Mouse (Mus musculus) adrenal gland, adult (tissue): ENCODE measurements at regions not wholly inside any gene's neighbourhood (a gene's known extent, or its start where the extent isn't known, plus 50 kb on each side); places are given as distances from the start of the nearest gene placed in this dataset.

Experiments used
- DNase-seq, 2 experiments: peaks; one replicate each; pipeline ENCODE4 v3.0.0; 2022 to 2023; ENCODE audit warnings: low spot score in 1 of 2; ENCODE audit not compliant: inconsistent age in 2 of 2

DNA sequence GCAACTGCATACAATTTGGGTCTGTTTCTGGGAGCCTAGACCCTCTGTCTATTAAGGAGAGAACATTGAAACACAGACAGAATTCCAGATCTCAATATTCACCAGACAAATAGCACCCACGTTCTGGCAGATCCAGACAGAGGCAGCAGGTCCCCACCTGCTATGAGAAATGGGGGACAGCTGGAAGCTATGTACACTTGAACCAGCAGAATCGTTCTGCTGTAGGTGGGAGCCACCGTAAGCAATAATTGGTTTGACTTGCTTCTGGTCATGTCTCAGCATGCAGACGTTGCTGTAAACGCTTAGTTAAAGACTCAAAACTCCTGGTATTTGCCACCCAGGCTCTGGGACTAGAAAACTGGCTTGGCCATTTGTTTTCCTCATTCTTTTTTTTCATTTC is 122.2 kb upstream of the Xylt1 start:
- no peak for DNase-seq

DNA sequence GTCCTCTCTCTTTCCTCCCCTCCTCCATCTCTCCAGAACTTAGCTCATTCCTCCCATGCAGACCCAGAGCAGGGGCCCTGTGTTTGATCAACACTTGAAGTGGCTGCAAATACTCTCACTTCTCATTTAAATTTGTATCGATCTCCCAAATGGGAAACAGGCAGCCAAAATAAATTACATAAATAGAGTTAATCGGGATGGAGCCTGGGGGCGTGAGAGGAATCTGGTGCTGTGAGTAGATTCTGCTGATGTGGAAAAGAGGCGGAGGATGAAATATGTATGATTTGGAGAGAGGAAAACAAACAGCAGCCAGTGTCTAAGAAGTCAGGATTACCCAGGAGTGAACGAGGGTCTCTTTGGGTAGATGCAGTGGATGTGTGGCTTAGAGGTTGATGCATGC is 121.6 kb upstream of the Xylt1 start:
- no peak for DNase-seq

DNA sequence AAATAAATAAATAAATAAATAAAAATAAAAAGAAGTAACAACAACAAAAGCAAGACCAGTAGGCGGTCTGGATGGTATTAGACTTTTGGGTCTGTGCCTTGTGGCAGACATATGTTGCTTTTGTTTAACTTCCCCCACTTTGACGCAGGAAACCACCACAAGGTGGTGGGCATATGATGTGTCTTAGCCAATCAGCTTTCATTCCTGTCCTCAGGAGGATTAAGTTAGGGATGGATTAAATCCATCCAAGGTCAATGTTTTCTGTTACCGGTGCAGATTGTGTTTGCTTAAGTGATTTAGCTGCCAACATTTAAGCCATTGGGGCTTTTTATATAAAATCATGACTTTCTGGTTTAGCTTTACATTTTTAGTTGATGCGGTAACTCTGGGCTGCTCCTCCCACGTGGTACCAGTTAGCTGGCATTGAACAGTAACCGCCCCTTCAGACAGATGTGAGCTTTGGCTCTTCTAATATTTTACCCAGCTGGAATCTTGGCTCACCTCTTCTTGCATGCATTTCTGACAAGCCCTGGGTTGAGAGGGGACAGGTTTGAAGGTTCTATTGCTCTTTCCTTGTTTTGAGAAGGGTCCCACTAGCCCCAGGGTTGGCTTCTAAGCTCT is 121.0 kb upstream of the Xylt1 start:
- no peak for DNase-seq

DNA sequence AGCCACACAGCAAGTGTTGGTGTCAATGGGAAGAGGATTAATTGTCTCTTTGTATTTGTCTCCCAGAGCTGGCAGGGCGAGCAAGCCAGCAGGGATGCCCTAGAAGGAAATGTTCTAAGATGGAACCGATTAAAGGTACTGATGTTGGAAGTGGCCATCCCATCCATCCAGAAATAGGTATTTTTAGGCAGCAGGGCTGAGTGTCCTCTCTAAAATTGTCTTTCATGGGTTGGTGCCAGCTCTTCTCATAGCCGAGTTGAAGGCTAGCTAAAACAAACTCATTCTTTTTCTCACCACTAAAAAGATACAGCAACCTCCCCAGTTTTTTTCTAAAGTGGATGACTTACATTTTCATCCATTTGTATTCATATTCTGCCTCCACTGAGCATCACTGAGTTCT is 120.2 kb upstream of the Xylt1 start:
- DNase-seq = no peak

GRCm38 (mm10) chr7:117263126-117263525 is 117.7 kb upstream of the Xylt1 start:
- no peak for DNase-seq

DNA sequence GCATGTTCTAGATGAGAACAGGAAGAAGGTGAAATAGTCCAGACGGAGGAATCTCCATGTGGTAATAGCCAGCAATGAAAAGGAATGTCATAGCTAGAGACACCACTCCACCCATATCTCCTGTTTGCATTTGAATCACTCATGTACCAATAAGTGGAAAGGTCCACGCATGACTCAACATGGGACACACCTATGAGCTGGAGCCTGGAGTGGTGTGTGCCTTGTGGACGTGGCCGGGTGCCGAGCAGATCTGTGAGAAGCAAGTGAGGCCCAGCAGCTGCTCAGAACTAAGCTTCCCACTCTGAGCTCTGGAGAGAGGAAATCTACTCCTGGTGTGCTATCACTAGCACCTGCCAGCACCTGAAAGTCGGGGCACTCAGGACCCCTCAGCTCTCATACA is 116.4 kb upstream of the Xylt1 start:
- DNase-seq = no peak

GRCm38 (mm10) chr7:117268096-117268495 is 112.7 kb upstream of the Xylt1 start:
- DNase-seq = no peak

DNA sequence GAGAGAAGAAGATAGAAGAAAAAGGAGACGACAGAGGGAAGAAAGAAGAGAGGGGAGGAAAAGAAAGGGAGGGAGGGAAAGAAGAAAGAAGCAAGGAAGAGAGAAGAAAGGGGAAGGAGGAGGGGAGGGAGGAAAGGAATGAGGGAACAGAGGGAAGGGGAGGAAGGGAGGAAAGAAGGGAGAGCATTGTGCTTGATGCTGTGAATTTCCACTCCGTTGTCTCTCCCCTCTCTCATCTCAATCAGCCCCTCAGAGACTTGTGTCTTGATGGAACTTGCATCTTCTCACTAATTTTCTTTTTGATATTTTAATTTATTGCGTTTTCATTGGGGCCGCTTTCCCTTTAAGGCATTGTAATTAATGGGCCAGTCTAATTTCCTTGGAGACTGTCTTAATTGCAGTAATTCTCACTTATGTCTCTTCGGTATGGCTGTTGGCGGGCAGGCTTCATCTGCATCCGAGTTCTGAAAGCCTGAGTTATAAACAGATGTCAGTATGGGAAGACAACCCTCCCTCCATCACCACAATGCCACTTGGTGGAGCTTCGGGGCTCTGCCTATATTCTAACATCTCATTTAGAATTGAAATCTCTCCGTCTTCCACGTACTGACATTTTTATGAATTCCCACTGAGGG is 111.4 kb upstream of the Xylt1 start:
- no peak for DNase-seq

- no peak for DNase-seq
Measured at GRCm38 (mm10) chr7:117278388-117278961, 102.3 kb upstream of the Xylt1 start.

- no peak for DNase-seq
Measured at GRCm38 (mm10) chr7:117282194-117282593, 98.6 kb upstream of the Xylt1 start.

DNA sequence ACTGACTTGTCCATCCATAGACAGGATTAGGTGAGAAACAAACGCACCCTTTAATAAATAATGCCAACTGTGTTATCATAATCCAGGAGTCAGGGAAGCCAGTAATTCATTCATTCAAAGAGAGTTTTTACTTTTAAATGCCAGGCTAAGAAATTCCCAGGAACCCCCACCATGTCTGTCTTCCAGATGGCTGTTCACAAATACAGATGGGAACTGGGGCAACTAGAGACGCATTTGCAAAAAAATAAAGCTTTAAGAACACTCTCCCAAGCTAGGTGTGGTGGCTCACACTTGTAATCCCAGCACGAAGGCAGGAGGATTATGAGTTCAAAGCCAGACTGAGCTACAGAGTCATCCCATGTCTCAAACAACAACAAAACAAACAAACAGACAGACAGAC is 95.6 kb upstream of the Xylt1 start:
- no peak for DNase-seq

- no peak for DNase-seq
Measured at GRCm38 (mm10) chr7:117285985-117286384, 94.8 kb upstream of the Xylt1 start.

DNA sequence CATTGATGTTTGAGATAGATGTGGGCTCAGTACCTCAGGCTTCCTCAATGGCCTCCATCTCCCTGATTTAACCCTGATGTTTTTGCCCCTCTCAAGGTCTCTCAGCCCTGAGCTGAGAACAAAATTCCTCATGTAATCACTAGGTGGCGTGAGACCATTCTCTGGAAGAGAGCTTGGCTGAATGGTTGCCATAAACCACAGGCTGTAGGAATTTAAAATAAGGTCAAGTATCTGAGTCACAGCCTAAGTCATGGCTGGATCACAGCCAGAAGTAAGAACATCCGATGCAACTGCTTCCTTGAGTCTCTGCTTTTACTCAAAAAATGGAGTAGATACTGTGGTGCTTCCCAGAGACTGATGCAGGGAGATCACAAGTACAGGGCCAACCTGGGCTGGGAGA is 77.1 kb upstream of the Xylt1 start:
- DNase-seq = peak; percentile 69 to 83

DNA sequence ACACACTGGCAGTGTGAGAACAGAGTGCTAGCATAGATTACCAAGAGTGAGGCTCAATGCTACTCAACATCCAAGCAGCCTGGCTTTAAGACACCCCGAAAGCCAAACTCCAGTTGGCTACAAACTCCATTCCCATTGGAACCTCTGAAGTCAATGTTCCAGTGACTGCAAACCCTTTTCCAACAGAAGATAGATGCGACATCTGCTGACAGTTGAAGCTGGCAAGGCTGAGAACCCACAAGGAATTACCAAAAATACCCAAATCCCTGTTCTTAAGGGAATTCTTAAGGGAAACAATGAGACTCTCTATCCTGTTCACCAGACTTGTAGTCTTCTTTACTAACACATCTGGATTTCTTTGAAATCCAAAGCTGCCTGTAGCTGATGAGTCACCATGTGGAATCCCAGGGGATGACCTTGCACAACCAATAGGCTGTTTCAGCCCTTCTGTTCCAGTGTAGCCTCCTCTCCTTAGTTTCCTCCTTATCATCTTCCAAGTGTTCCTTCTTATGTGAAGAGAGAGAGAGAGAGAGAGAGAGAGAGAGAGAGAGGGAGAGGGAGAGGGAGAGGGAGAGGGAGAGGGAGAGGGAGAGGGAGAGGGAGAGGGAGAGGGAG is 70.1 kb upstream of the Xylt1 start:
- peak; percentile 45 to 80 for DNase-seq

DNA sequence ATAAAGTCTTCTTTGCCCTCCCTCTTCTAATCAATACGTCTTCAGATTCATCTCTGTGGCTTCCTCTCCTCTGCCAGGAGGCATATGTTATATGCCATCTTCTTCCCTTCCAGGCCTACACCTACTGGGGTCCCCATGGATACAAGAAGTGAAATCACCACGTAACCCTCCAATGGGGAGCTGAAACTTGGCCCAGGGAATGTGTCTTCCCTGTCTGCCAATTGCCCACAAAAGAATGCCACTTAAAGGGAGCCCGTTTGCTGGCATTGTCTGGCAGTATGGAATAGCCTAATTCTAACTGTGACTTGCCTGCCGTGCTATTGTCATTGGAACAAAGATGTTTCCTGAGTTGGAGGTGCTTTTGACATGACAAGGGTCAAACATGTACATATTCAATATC is 69.5 kb upstream of the Xylt1 start:
- DNase-seq = peak in 1 of 2 experiments; percentile 24

DNA sequence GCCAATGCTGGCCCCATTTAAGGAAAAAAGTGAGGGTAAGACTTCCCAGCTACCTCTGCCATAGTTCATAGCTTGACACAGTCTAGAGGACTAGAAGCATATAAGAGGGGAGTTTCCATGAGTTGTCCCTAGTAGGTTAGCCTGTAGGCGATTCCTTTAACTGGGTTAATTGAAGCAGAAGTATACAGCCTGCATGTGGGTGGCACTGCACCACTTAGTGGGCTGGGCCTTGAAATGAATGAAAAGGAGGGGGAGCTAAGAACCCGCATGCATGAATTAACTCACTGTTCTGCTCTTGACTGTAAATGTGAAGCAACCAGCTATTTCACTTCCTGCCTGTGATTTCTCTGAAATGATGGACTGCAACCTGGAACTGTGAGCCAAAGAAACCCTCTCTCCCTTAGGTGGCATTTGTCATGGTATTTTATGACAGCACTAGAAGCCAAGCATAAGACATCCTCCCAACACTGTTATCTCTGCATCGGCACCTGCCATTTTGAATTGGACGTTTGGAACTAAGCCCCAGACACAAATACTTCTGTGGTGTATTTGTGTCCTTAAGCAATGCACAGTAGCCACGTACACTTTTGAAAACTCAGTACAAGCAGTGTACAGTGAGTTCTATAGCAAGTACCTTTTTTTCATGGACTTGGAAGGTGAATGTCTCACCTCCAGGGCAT is 64.5 kb upstream of the Xylt1 start:
- no peak for DNase-seq

DNA sequence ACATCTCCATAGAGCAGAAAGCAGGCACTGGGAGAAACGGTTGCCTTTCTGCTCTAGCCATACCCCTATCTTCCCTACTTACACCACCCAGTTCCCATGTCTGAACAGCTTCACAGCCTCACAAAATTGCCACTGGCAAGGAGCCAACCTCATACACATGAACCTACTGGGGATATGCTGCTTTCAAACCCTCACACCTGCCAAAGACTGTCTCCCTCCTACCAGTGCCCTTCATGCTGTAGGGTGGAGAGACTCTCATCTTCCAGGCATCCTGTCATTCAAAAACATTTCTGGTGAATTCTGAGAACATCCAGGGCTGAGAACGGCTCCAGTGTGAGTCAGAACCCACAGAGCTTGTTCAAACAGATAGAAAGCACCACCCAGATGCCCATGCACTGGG is 63.4 kb upstream of the Xylt1 start:
- DNase-seq = no peak

GRCm38 (mm10) chr7:117320552-117320951 is 60.2 kb upstream of the Xylt1 start:
- DNase-seq = no peak
